ENCODE assay signal across 18 mouse cellular contexts in the genomic region with DNA sequence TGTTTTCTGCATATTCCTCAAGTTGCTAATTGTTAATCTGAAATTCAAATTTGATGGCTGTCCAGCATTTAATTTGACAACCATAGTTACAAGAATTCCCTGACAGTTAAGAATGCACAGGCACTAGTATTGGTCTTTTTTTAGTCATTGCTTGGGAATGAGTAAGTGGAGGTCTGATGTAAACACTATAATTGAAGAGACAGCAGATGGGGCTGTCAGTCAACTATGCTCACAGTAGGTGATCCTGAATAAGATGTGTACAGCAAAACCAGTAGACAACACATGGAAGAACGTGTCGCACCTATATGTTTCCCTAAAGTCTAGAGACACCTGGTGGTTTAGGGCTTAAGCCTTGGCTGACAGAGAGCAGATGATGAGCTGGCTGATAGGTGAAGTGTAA.
"Had no signal": no experiment of that assay in that cellular context is flagged by ENCODE, and none has a peak within 500 bp of the region (broad histone marks: within the 10 kb centered on the region; RNA-seq: fewer than 3 reads in every experiment).

No protein-coding gene starts in this region.

- H3K4me3 ChIP-seq: midbrain, embryonic 10.5 days; midbrain, embryonic 13.5 days; myocyte; neural tube, embryonic 13.5 days; neural tube, embryonic 15.5 days had no signal

- H3K4me2 ChIP-seq: lung, embryonic 14.5 days; midbrain, embryonic 13.5 days; neural tube, embryonic 13.5 days; neural tube, embryonic 15.5 days had no signal

- H3K27me3 ChIP-seq: midbrain, embryonic 13.5 days; neural tube, embryonic 13.5 days; neural tube, embryonic 15.5 days had no signal

- DNase-seq: lung, adult 18-20 months; lung, embryonic 14.5 days; lung, postnatal 10 days; lung, postnatal 4 days; retina, postnatal 1 day; right cerebral cortex, adult 18-20 months; right cerebral cortex, postnatal 25 days; right cerebral cortex, postnatal 4 days; spleen, adult 18-20 months; thymus, adult 18-20 months; thymus, postnatal 14 days; thymus, postnatal 36 days had no signal

- H3K36me3 ChIP-seq: midbrain, embryonic 10.5 days; midbrain, embryonic 13.5 days; neural tube, embryonic 13.5 days; neural tube, embryonic 15.5 days had no signal

- H3K4me1 ChIP-seq: midbrain, embryonic 10.5 days; midbrain, embryonic 13.5 days; neural tube, embryonic 13.5 days; neural tube, embryonic 15.5 days had no signal

- ATAC-seq: midbrain, embryonic 13.5 days; midbrain, embryonic 16.5 days had no signal

- H3K9me3 ChIP-seq: midbrain, embryonic 10.5 days; midbrain, embryonic 13.5 days; neural tube, embryonic 13.5 days; neural tube, embryonic 15.5 days had no signal

- H3K27ac ChIP-seq: midbrain, embryonic 10.5 days; midbrain, embryonic 13.5 days; neural tube, embryonic 13.5 days; neural tube, embryonic 15.5 days had no signal

- H3K9ac ChIP-seq: lung, embryonic 14.5 days; midbrain, embryonic 13.5 days; neural tube, embryonic 13.5 days; neural tube, embryonic 15.5 days had no signal
